Mouse (Mus musculus) adrenal gland, postnatal 36 days (tissue): ENCODE results near the gene Fam71f2. TPM values are rescaled to one million over a fixed set of nuclear protein-coding genes. Genes with fewer than 3 reads are reported as not detected.

Experiments
- total RNA-seq, 2 experiments: library from RNA; stranded (reverse); gene quantifications; 2 replicates each; pipeline ENCODE4 v1.2.3; 2021

Gene Fam71f2
- total RNA-seq, 2 experiments from 2014 or later, result not detected

Other genes starting within 250 kb of the Fam71f2 start
- gene Lep, start 219.4 kb upstream of the Fam71f2 start, total RNA-seq, result 10 to 100 TPM in 1 of 2 experiments, 1 to 10 TPM in 1; 1.5 to 15.6 TPM
- 10 to 100 TPM; 28.4 to 29.7 TPM for gene Rbm28, start 114.6 kb upstream of the Fam71f2 start, total RNA-seq
- gene Prrt4, start 100.0 kb upstream of the Fam71f2 start, total RNA-seq, result 1 to 10 TPM; 3.2 TPM
- gene Impdh1, start 63.2 kb upstream of the Fam71f2 start, total RNA-seq, result 10 to 100 TPM; 74.9 to 83.1 TPM
- 1 to 10 TPM; 6.0 to 7.0 TPM for gene Hilpda, start 7.1 kb upstream of the Fam71f2 start, total RNA-seq
- not detected for gene Fam71f1, start 39.5 kb downstream of the Fam71f2 start, total RNA-seq
- gene Calu, start 68.5 kb downstream of the Fam71f2 start, total RNA-seq, result 100 to 1,000 TPM; 139 to 152 TPM
- gene Opn1sw, start 108.9 kb downstream of the Fam71f2 start, total RNA-seq, result not detected
- 1 to 10 TPM; 3.3 to 3.9 TPM for gene Ccdc136, start 116.7 kb downstream of the Fam71f2 start, total RNA-seq
- gene Flnc, start 153.7 kb downstream of the Fam71f2 start, total RNA-seq, result 1 to 10 TPM; 4.7 to 5.1 TPM
- gene Atp6v1f, start 188.1 kb downstream of the Fam71f2 start, total RNA-seq, result 100 to 1,000 TPM; 205 to 224 TPM
- gene Atp6v1fnb, start 191.8 kb downstream of the Fam71f2 start, total RNA-seq, result under 1 TPM in 1 of 2 experiments, not detected in 1; 0.43 TPM
- gene Kcp, start 228.4 kb downstream of the Fam71f2 start, total RNA-seq, result 1 to 10 TPM; 3.5 to 4.6 TPM
- 1 to 10 TPM; 4.4 to 4.9 TPM for gene Irf5, start 247.0 kb downstream of the Fam71f2 start, total RNA-seq